Mouse (Mus musculus) kidney, adult 2 months (tissue): ENCODE measurements around the gene Snapc2. TPM values are rescaled to one million over a fixed set of nuclear protein-coding genes. Genes with fewer than 3 reads are reported as not detected.
A peak's percentile ranks its signal among the peaks of the same experiment; 100 is the strongest.

ENCODE experiments used
- DNase-seq: peaks from one replicate; pipeline ENCODE4 v3.0.0; 2021
- H3K27ac ChIP-seq: fragments of 200-500 bp; 2 replicates; pipeline ENCODE4 v1.5.1; 2012; ENCODE audit warnings: low read depth, low read length, control low read depth, inconsistent platforms; ENCODE audit not compliant: insufficient read depth
- H3K27me3 ChIP-seq: fragments of 200-500 bp; replicated peaks from 2 replicates; pipeline ENCODE4 v1.6.1; 2012; ENCODE audit warnings: mild to moderate bottlenecking, moderate library complexity, low read length, inconsistent platforms; ENCODE audit not compliant: control insufficient read depth, insufficient read depth
- H3K36me3 ChIP-seq: fragments of 200-500 bp; 2 replicates; pipeline ENCODE4 v1.6.1; 2012; ENCODE audit warnings: mild to moderate bottlenecking, moderate library complexity, low read length, inconsistent platforms; ENCODE audit not compliant: control insufficient read depth, insufficient read depth
- H3K4me1 ChIP-seq: fragments of 200-500 bp; 2 replicates; pipeline ENCODE4 v1.6.1; 2011; ENCODE audit warnings: low read length; ENCODE audit not compliant: control insufficient read depth, insufficient read depth
- H3K4me3 ChIP-seq: fragments of 200-500 bp; 2 replicates; pipeline ENCODE4 v1.5.1; 2011; ENCODE audit warnings: mild to moderate bottlenecking, low read depth, low read length, control low read depth; ENCODE audit not compliant: insufficient read depth
- CTCF ChIP-seq: fragments of 200-500 bp; conservative IDR thresholded peaks from 2 replicates; pipeline ENCODE4 v1.5.1; 2011; ENCODE audit warnings: low read depth, mild to moderate bottlenecking, control low read depth, low read length, moderate library complexity, mixed read lengths; ENCODE audit not compliant: insufficient read depth, insufficient read length
- POLR2A ChIP-seq: fragments of 200-500 bp; IDR thresholded peaks from one replicate; pipeline ENCODE4 v1.6.1; 2011; ENCODE audit warnings: low read depth, low read length, control low read depth
- WGBS: fragments of 180-500 bp; shearing (Covaris S2); methylation state at CpG from one replicate; pipeline ENCODE4 v1.1.7; 2018; 5-methylcytosine and 5-hydroxymethylcytosine counted together
- polyA plus RNA-seq: library from polyadenylated mRNA; depleted of rRNA; stranded (reverse); fragments of >200 nt; gene quantifications from 2 replicates; pipeline ENCODE4 v1.2.3, GENCODE M21; 2012

Snapc2 gene
- polyA plus RNA-seq, 1 experiment = 36.9 TPM

- TF ChIP-seq POLR2A = no peak
- no peaks in the 10 kb centered on the region for H3K36me3 ChIP-seq
- H3K27ac ChIP-seq = no peak overlapping the region
- no peak for DNase-seq
- WGBS = 37% methylated on average over 4 of the region's 4 CpGs
- no peak overlapping the region for H3K4me3 ChIP-seq
- no peaks in the 10 kb centered on the region; the same call in 1 of the 2 replicates for H3K27me3 ChIP-seq
- H3K4me1 ChIP-seq = 0 out of 2 replicates have a peak, but pooled peaks cover 2% of the 10 kb centered on the region
Measured at GRCm38 (mm10) chr8:4226323-4226722, 26.6 kb upstream of the Snapc2 start.

GRCm38 (mm10) chr8:4226739-4227347 lies 26.0 kb upstream of the Snapc2 start, which contains the start of gene Lrrc8e:
Gene Lrrc8e, plus strand, starts transcription at chr8:4226827.
- TF ChIP-seq POLR2A = no peak
- no peak for TF ChIP-seq CTCF
- Histone ChIP-seq H3K27me3 (no peaks in the 10 kb centered on the region; the same call in 1 of the 2 replicates), H3K36me3 (no peaks in the 10 kb centered on the region), H3K27ac (no peak within 1 kb of the TSS), H3K4me3 (peak within 1 kb of the TSS; percentile 46), H3K4me1 (0 out of 2 replicates have a peak, but pooled peaks cover 2% of the 10 kb centered on the region)
- peak; percentile 16 for DNase-seq
- 10% methylated on average over 32 of the region's 33 CpGs for WGBS

GRCm38 (mm10) chr8:4227919-4228318 lies 25.0 kb upstream of the Snapc2 start:
- H3K4me3 ChIP-seq = no peak overlapping the region
- no peak overlapping the region for H3K27ac ChIP-seq
- H3K36me3 ChIP-seq = no peaks in the 10 kb centered on the region
- no peak for DNase-seq
- H3K27me3 ChIP-seq = no peaks in the 10 kb centered on the region; the same call in 1 of the 2 replicates
- WGBS = 92% methylated on average over 4 of the region's 4 CpGs
- TF ChIP-seq POLR2A = no peak
- no peak for TF ChIP-seq CTCF
- 0 out of 2 replicates have a peak, but pooled peaks cover 2% of the 10 kb centered on the region for H3K4me1 ChIP-seq

- 0 out of 2 replicates have a peak, but pooled peaks cover 2% of the 10 kb centered on the region for H3K4me1 ChIP-seq
- DNase-seq = no peak
- no peaks in the 10 kb centered on the region; the same call in 1 of the 2 replicates for H3K27me3 ChIP-seq
- H3K27ac ChIP-seq = no peak overlapping the region
- TF ChIP-seq POLR2A (no peak), CTCF (no peak)
- 80% methylated on average over 5 of the region's 5 CpGs for WGBS
- H3K36me3 ChIP-seq = no peaks in the 10 kb centered on the region
- no peak overlapping the region for H3K4me3 ChIP-seq
Measured at GRCm38 (mm10) chr8:4229784-4230183, 23.1 kb upstream of the Snapc2 start.

GRCm38 (mm10) chr8:4230612-4231351 lies 22.1 kb upstream of the Snapc2 start:
- TF ChIP-seq POLR2A (no peak), CTCF (no peak)
- no peak for DNase-seq
- WGBS = 52% methylated on average over 10 of the region's 10 CpGs
- H3K4me1 ChIP-seq = 0 out of 2 replicates have a peak, but pooled peaks cover 2% of the 10 kb centered on the region
- no peaks in the 10 kb centered on the region for H3K36me3 ChIP-seq
- no peak overlapping the region for H3K27ac ChIP-seq
- H3K4me3 ChIP-seq = no peak overlapping the region
- H3K27me3 ChIP-seq = no peaks in the 10 kb centered on the region; the same call in 1 of the 2 replicates

GRCm38 (mm10) chr8:4237814-4238433 lies 15.0 kb upstream of the Snapc2 start:
- no peak for TF ChIP-seq POLR2A
- no peak for TF ChIP-seq CTCF
- Histone ChIP-seq H3K27me3 (no peaks in the 10 kb centered on the region), H3K4me1 (peaks cover 15% of the 10 kb centered on the region), H3K4me3 (peak overlapping the region; percentile 65), H3K27ac (peak overlapping the region; percentile 81), H3K36me3 (no peaks in the 10 kb centered on the region)
- 10% methylated on average over 15 of the region's 15 CpGs for WGBS
- peak; percentile 62 for DNase-seq
